Mouse (Mus musculus): ENCODE results near the gene Riiad1. TPM values are rescaled to one million over a fixed set of nuclear protein-coding genes. Genes with fewer than 3 reads are reported as not detected.

Riiad1 gene
- 2.1 and 4.0 TPM in 2 replicates for polyA plus RNA-seq (2015; fragmentation: Nextera tagmentation; extraction: Ambion mirVana)

- ATAC-seq (ENCODE audit: insufficient number of reproducible peaks, low FRiP score, low TSS enrichment, low read depth), result no peak
- peaks cover 39% of the 10 kb centered on the region for H3K27me3 ChIP-seq
- H3K4me3 ChIP-seq, result no peak within 1 kb of the TSS
- no peak within 1 kb of the TSS for H3K9ac ChIP-seq
- H3K4me1 ChIP-seq, result 0 out of 2 replicates have a peak, but pooled peaks cover 3% of the 10 kb centered on the region
- no peaks in the 10 kb centered on the region for H3K9me3 ChIP-seq
- no peaks in the 10 kb centered on the region for H3K36me3 ChIP-seq
- 11% methylated on average over 16 of the region's 16 CpGs for WGBS
- no peak within 1 kb of the TSS for H3K4me2 ChIP-seq
- H3K27ac ChIP-seq, result no peak within 1 kb of the TSS
These were observed at the start of gene Riiad1 for GRCm38 (mm10) chr3:94480291-94480884. Gene Riiad1 (minus strand): TSS chr3:94480341.

DNA sequence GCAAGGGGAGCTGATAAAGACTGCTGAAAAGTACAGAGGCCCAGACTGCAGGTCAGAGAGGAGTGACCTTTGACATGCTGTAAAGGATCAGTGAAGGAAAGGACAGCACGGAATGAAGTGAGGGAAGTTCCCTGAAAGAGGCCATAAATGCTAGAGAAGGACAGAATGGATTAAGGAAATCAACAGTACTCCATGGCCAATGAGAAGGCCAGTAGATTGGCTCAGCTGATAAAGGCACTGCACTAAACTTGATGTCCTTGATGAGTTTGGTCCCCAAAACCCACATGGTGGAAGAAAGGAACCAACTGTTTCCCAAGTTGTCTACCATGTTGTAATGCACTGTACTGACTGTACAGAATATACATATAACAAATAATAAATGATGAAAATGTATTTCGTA, 46.6 kb upstream of the Riiad1 start:
- Histone ChIP-seq H3K4me2 (no peak overlapping the region), H3K27ac (no peak overlapping the region), H3K4me1 (no peaks in the 10 kb centered on the region), H3K36me3 (peaks cover 31% of the 10 kb centered on the region), H3K4me3 (no peak overlapping the region), H3K9me3 (no peaks in the 10 kb centered on the region), H3K9ac (no peak overlapping the region), H3K27me3 (no peaks in the 10 kb centered on the region)
- no peak for ATAC-seq (ENCODE audit: insufficient number of reproducible peaks, low FRiP score, low TSS enrichment, low read depth)
- 63% methylated on average over 2 of the region's 2 CpGs for WGBS

DNA sequence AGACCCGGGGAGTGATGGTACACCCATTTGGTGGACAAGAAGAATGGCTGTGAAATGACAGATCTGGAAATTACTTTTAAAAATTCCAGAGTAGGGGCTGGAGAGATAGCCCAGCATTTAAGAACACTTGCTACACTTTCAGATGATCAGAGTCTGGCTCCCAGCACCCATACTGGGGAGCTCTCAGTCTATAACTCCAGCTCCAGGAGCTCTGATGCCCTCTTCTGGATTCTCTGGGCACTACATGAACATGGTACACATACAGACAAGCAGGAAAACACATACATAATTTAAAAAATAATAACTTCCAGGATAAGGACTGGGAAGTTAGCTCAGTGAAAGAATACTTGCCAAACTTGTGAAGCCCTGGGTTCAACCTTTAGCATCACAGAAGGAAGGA, 26.5 kb upstream of the Riiad1 start:
- Histone ChIP-seq H3K27ac (no peak overlapping the region), H3K36me3 (peaks cover 46% of the 10 kb centered on the region), H3K27me3 (no peaks in the 10 kb centered on the region), H3K4me2 (no peak overlapping the region), H3K9me3 (no peaks in the 10 kb centered on the region), H3K9ac (no peak overlapping the region), H3K4me1 (no peaks in the 10 kb centered on the region), H3K4me3 (no peak overlapping the region)
- WGBS, result 90% methylated on average over 1 of the region's 1 CpGs
- ATAC-seq (ENCODE audit: insufficient number of reproducible peaks, low FRiP score, low TSS enrichment, low read depth), result no peak

DNA sequence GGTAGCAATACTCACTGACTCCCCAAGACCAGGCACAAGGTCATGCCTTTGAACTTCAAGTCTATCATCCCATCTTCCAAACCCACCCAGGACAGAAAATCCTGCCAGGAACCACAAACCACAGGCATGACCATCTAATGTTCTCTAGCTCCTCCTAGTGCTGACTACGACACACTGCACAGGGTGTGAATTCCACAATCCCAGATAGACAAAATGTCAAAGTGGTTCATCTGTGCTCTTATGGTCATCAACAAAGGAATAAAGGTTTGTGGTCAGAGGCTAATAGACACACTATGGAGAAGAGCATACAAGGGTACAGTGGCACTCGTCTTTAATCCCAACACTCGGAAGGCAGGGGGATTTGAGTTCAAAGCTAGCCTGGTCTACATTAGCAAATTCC, 22.1 kb upstream of the Riiad1 start:
- Histone ChIP-seq H3K27ac (no peak overlapping the region), H3K4me1 (no peaks in the 10 kb centered on the region), H3K4me3 (no peak overlapping the region), H3K27me3 (no peaks in the 10 kb centered on the region), H3K9ac (no peak overlapping the region), H3K36me3 (peaks cover 62% of the 10 kb centered on the region), H3K9me3 (no peaks in the 10 kb centered on the region), H3K4me2 (no peak overlapping the region)
- 73% methylated on average over 3 of the region's 3 CpGs for WGBS
- no peak for ATAC-seq (ENCODE audit: insufficient number of reproducible peaks, low FRiP score, low TSS enrichment, low read depth)

DNA sequence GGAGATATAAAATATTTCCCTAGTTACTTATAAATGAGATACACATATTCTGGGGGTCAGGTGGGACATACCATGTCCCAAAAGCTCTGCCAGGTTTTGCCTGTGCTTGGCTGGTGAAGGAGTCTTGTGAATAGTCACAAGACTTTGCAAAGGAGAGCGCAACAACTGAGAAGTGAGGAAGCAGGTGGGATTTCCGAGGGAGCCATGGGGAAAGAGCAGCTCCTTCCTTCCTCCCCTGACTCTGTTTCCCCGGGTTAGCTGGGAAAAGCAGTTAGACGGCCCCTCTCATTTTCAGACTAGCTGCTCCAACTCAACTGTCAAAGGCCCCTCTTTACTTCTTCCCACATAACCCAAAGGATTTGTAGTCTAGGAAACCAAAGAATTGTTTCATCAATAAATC, 17.0 kb upstream of the Riiad1 start:
- ATAC-seq (ENCODE audit: insufficient number of reproducible peaks, low FRiP score, low TSS enrichment, low read depth), result no peak
- no peaks in the 10 kb centered on the region for H3K27me3 ChIP-seq
- H3K9me3 ChIP-seq, result no peaks in the 10 kb centered on the region
- no peak overlapping the region for H3K4me3 ChIP-seq
- 80% methylated on average over 4 of the region's 4 CpGs for WGBS
- H3K4me2 ChIP-seq, result no peak overlapping the region
- H3K4me1 ChIP-seq, result no peaks in the 10 kb centered on the region
- H3K9ac ChIP-seq, result no peak overlapping the region
- H3K27ac ChIP-seq, result no peak overlapping the region
- peaks cover 67% of the 10 kb centered on the region for H3K36me3 ChIP-seq

DNA sequence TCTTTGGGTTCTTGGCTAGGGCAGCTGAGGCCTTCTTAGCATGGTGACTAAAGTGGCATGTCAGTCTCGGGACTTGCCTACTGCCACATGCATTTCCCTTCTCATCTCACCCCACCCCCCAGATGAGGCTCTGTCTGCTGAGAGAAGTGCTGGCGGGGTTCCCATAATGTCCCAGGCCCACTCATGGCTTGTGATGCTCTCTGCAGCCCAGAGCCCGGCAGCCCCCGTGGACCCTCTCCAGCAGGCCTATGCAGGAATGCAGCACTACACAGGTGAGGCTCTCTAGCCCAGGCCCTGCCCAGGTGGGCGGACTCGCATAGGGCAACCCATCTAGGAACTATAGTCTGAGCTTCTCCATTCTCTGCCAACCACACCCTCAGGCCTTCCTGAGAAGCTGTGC, 7.4 kb upstream of the Riiad1 start:
- Histone ChIP-seq H3K9ac (no peak overlapping the region), H3K9me3 (no peaks in the 10 kb centered on the region), H3K4me2 (no peak overlapping the region), H3K27me3 (0 out of 2 replicates have a peak, but pooled peaks cover under 1% of the 10 kb centered on the region), H3K4me1 (0 out of 2 replicates have a peak, but pooled peaks cover 10% of the 10 kb centered on the region), H3K36me3 (0 out of 2 replicates have a peak, but pooled peaks cover 7% of the 10 kb centered on the region), H3K27ac (no peak overlapping the region), H3K4me3 (no peak overlapping the region)
- no peak for ATAC-seq (ENCODE audit: insufficient number of reproducible peaks, low FRiP score, low TSS enrichment, low read depth)
- 70% methylated on average over 6 of the region's 6 CpGs for WGBS

DNA sequence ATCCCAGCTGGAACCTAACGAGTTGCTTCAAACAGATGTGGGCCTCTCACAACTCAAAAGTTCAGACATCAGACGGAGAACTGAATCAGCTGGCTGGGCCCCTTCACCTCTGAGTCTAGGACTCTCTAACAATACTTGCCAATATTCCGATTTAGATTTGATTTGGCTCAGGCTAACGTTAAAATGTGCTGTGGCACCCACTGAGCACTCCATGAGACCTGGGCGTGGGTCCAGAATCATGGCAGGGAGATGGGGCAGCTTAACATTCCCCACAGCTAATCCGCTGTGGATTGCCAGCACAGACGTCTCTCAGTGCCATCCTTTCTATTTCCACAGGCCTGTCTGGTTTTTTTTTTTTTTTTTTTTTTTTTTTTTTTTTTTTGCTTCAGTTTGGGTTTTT, 5.8 kb upstream of the Riiad1 start:
- 0 out of 2 replicates have a peak, but pooled peaks cover 10% of the 10 kb centered on the region for H3K4me1 ChIP-seq
- H3K4me2 ChIP-seq, result no peak overlapping the region
- 48% methylated on average over 7 of the region's 7 CpGs for WGBS
- H3K9me3 ChIP-seq, result no peaks in the 10 kb centered on the region
- 0 out of 2 replicates have a peak, but pooled peaks cover 3% of the 10 kb centered on the region for H3K36me3 ChIP-seq
- no peak overlapping the region for H3K4me3 ChIP-seq
- ATAC-seq (ENCODE audit: insufficient number of reproducible peaks, low FRiP score, low TSS enrichment, low read depth), result no peak
- no peak overlapping the region for H3K9ac ChIP-seq
- no peak overlapping the region for H3K27ac ChIP-seq
- peaks cover 13% of the 10 kb centered on the region for H3K27me3 ChIP-seq

- no peaks in the 10 kb centered on the region for H3K36me3 ChIP-seq
- no peak overlapping the region for H3K4me2 ChIP-seq
- H3K9ac ChIP-seq, result no peak overlapping the region
- no peaks in the 10 kb centered on the region for H3K9me3 ChIP-seq
- H3K4me1 ChIP-seq, result 0 out of 2 replicates have a peak, but pooled peaks cover 12% of the 10 kb centered on the region
- peaks cover 33% of the 10 kb centered on the region for H3K27me3 ChIP-seq
- ATAC-seq (ENCODE audit: insufficient number of reproducible peaks, low FRiP score, low TSS enrichment, low read depth), result no peak
- WGBS, result 21% methylated on average over 20 of the region's 20 CpGs
- H3K27ac ChIP-seq, result no peak overlapping the region
- H3K4me3 ChIP-seq, result no peak overlapping the region
These were observed 3.8 kb upstream of the Riiad1 start for GRCm38 (mm10) chr3:94483790-94484439.

DNA sequence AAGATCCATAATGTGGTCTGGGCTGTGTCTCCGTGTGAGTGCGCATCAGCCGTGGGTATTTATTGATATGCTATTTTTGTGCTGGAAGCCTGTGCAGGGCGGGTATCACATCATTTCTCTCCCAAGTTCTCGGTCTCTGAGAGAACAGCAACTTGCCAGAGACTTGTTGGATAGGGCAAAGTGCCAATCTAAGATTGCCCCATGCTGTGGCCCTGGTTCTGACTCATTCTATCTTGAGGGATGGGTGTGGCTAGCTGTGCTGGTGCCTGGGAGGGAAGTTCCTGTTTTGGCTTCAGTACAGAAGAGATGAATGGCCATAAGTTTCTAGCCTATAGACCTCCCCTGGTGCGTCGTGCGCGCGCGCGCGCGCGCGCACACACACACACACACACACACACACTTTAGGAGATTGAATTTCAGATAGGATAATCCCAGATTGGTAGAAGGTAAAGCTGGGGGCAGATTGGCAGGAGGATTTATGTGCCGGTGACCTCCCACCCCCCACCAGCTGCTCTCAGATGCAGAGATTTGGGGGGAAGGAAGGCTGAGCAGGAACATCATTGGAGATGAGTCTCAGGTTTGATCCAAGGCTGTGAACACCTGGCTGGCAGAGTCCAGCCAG, 2.7 kb upstream of the Riiad1 start:
- H3K4me3 ChIP-seq, result no peak overlapping the region
- 0 out of 2 replicates have a peak, but pooled peaks cover 12% of the 10 kb centered on the region for H3K4me1 ChIP-seq
- ATAC-seq (ENCODE audit: insufficient number of reproducible peaks, low FRiP score, low TSS enrichment, low read depth), result no peak

DNA sequence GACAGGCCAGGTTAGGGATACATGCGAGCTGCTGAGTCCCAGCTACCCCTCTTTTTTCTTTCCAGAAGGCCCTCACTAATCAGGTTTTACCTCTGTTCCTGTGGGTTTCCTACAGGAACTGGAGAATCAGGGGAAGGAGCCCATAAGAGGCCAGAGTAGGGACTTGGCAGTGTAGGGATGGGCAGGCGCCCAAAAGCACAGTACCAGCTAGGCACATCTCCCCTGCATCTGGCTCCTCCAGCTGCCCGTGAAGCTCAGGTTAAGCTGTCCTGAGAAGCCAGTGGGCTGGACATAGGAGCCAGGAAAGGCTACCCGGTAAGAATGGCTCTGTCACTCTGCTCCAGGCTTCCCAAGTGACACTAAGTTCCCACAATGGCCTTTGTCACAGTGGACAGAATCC, 1.3 kb upstream of the Riiad1 start:
- Histone ChIP-seq H3K9ac (no peak overlapping the region), H3K27me3 (peaks cover 39% of the 10 kb centered on the region), H3K27ac (no peak overlapping the region), H3K4me1 (0 out of 2 replicates have a peak, but pooled peaks cover 9% of the 10 kb centered on the region), H3K4me3 (no peak overlapping the region), H3K4me2 (no peak overlapping the region), H3K9me3 (no peaks in the 10 kb centered on the region), H3K36me3 (no peaks in the 10 kb centered on the region)
- WGBS, result 70% methylated on average over 4 of the region's 4 CpGs
- no peak for ATAC-seq (ENCODE audit: insufficient number of reproducible peaks, low FRiP score, low TSS enrichment, low read depth)

More for the DNA sequence above, 2.7 kb upstream of the Riiad1 start:
- WGBS, result 79% methylated on average over 17 of the region's 17 CpGs
- no peaks in the 10 kb centered on the region for H3K36me3 ChIP-seq
- H3K4me2 ChIP-seq, result no peak overlapping the region
- H3K9me3 ChIP-seq, result no peaks in the 10 kb centered on the region
- H3K27ac ChIP-seq, result no peak overlapping the region
- no peak overlapping the region for H3K9ac ChIP-seq
- H3K27me3 ChIP-seq, result peaks cover 39% of the 10 kb centered on the region

GRCm38 (mm10) chr3:94479564-94479963, 577 bp downstream of the Riiad1 start:
- no peak overlapping the region for H3K9ac ChIP-seq
- no peaks in the 10 kb centered on the region for H3K9me3 ChIP-seq
- no peak overlapping the region for H3K27ac ChIP-seq
- no peak overlapping the region for H3K4me3 ChIP-seq
- no peaks in the 10 kb centered on the region for H3K36me3 ChIP-seq
- 7% methylated on average over 11 of the region's 11 CpGs for WGBS
- H3K4me1 ChIP-seq, result 0 out of 2 replicates have a peak, but pooled peaks cover 2% of the 10 kb centered on the region
- no peak overlapping the region for H3K4me2 ChIP-seq
- ATAC-seq (ENCODE audit: insufficient number of reproducible peaks, low FRiP score, low TSS enrichment, low read depth), result no peak
- peaks cover 39% of the 10 kb centered on the region for H3K27me3 ChIP-seq

GRCm38 (mm10) chr3:94478591-94479169, 1.5 kb downstream of the Riiad1 start:
- WGBS, result 6% methylated on average over 9 of the region's 9 CpGs
- ATAC-seq (ENCODE audit: insufficient number of reproducible peaks, low FRiP score, low TSS enrichment, low read depth), result no peak
- H3K9ac ChIP-seq, result no peak overlapping the region

More at GRCm38 (mm10) chr3:94478591-94479169, 1.5 kb downstream of the Riiad1 start:
- H3K36me3 ChIP-seq, result no peaks in the 10 kb centered on the region
- H3K9me3 ChIP-seq, result no peaks in the 10 kb centered on the region
- H3K27me3 ChIP-seq, result peaks cover 39% of the 10 kb centered on the region
- no peak overlapping the region for H3K4me2 ChIP-seq
- no peak overlapping the region for H3K4me3 ChIP-seq
- H3K27ac ChIP-seq, result no peak overlapping the region
- H3K4me1 ChIP-seq, result 0 out of 2 replicates have a peak, but pooled peaks cover 2% of the 10 kb centered on the region
